ENCODE assay signal across 8 mouse cellular contexts in the genomic region with DNA sequence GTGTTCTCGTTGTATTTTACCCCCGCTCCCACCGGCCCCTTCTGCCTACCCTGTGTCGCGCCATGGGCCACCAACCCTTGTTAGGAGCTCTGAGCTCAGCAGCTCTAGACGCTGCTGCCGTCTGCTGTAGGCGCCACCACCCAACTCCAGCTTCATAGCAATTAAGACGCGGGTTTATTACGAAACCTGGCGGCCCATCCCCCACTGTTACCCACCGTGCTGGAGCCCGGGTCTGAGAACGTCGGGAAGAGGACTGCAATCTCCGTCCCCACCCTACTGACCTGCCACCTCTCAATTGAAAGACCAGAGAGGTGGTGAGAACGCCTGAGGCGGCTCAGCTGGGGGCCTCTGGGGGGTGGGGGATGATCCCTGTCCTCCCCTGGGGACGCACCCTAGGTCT. TPM values are rescaled to one million over a fixed set of nuclear protein-coding genes. Genes with fewer than 3 reads are reported as not detected.
DNase-seq lines count a peak whose midpoint lies in the region; ATAC-seq and TF ChIP-seq lines count a peak whose summit lies in the region.

No protein-coding gene starts in this region.

- peaks cover 9% of the 10 kb centered on the region for H3K79me3 ChIP-seq in C2C12 (ENCODE audit: low read depth)

- no peak for ATAC-seq in embryonic facial prominence, embryonic 13.5 days (ENCODE audit: insufficient number of reproducible peaks, insufficient read depth, low FRiP score, low TSS enrichment, low read depth)
- ATAC-seq in intestine, embryonic 14.5 days (replicated peaks; ENCODE audit: low FRiP score, low TSS enrichment, low read depth): no peak
- ATAC-seq in midbrain, embryonic 13.5 days: no peak

- WGBS in heart, adult 2 months: 10% methylated on average over 20 of the region's 20 CpGs
- WGBS in embryonic facial prominence, embryonic 13.5 days: 1% methylated on average over 20 of the region's 20 CpGs
- WGBS in intestine, embryonic 14.5 days: 2% methylated on average over 20 of the region's 20 CpGs
- under 1% methylated on average over 20 of the region's 20 CpGs for WGBS in midbrain, embryonic 13.5 days

- H3K9me3 ChIP-seq in embryonic facial prominence, embryonic 13.5 days: no peaks in the 10 kb centered on the region
- H3K9me3 ChIP-seq in intestine, embryonic 14.5 days (ENCODE audit: control insufficient read depth, low read length): no peaks in the 10 kb centered on the region
- H3K9me3 ChIP-seq in midbrain, embryonic 13.5 days: no peaks in the 10 kb centered on the region

- peaks cover 15% of the 10 kb centered on the region for H3K4me1 ChIP-seq in heart, adult 2 months (ENCODE audit: control insufficient read depth, insufficient read depth, low read length)
- peaks cover 75% of the 10 kb centered on the region for H3K4me1 ChIP-seq in embryonic facial prominence, embryonic 13.5 days
- H3K4me1 ChIP-seq in intestine, embryonic 14.5 days (replicated peaks; ENCODE audit: control insufficient read depth, insufficient read depth, low read length): peaks cover 62% of the 10 kb centered on the region
- peaks cover 68% of the 10 kb centered on the region for H3K4me1 ChIP-seq in midbrain, embryonic 13.5 days (replicated peaks)

- H3K4me2 ChIP-seq in embryonic facial prominence, embryonic 13.5 days: peak overlapping the region; percentile 91
- H3K4me2 ChIP-seq in intestine, embryonic 14.5 days (ENCODE audit: low read length): peak overlapping the region; percentile 79
- H3K4me2 ChIP-seq in midbrain, embryonic 13.5 days (replicated peaks): peak overlapping the region; percentile 79

- no peak overlapping the region; the same call in 1 of the 2 replicates for H3K27ac ChIP-seq in heart, adult 2 months
- H3K27ac ChIP-seq in embryonic facial prominence, embryonic 13.5 days: peak overlapping the region; percentile 34
- no peak overlapping the region for H3K27ac ChIP-seq in intestine, embryonic 14.5 days (ENCODE audit: low read depth)
- H3K27ac ChIP-seq in midbrain, embryonic 13.5 days: no peak overlapping the region

- H3K27me3 ChIP-seq in heart, adult 2 months (ENCODE audit: control insufficient read depth, insufficient read depth, low read length): no peaks in the 10 kb centered on the region; the same call in 1 of the 2 replicates
- no peaks in the 10 kb centered on the region for H3K27me3 ChIP-seq in C2C12 (ENCODE audit: control insufficient read depth, insufficient read depth, insufficient read length)
- H3K27me3 ChIP-seq in embryonic facial prominence, embryonic 13.5 days: peaks cover 46% of the 10 kb centered on the region
- peaks cover 39% of the 10 kb centered on the region for H3K27me3 ChIP-seq in intestine, embryonic 14.5 days (replicated peaks; ENCODE audit: control insufficient read depth, insufficient read depth, low read length)
- peaks cover 69% of the 10 kb centered on the region for H3K27me3 ChIP-seq in midbrain, embryonic 13.5 days

- TF ChIP-seq POLR2A in heart, adult 2 months (IDR thresholded peaks at IDR 0.05; ENCODE audit: insufficient read depth, low read depth, low read length): no peak

- TF ChIP-seq EP300 in heart, adult 2 months (IDR thresholded peaks at IDR 0.05; ENCODE audit: insufficient read depth, low read depth, low read length): no peak

- H3K9ac ChIP-seq in heart, adult 2 months (ENCODE audit: low read depth, low read length): peak overlapping the region; percentile 1; the same call in 1 of the 2 replicates
- H3K9ac ChIP-seq in embryonic facial prominence, embryonic 13.5 days: peak overlapping the region; percentile 80
- H3K9ac ChIP-seq in intestine, embryonic 14.5 days (ENCODE audit: low read length): 0 out of 2 replicates have a peak overlapping the region, but pooled peaks have one; percentile 27
- no peak overlapping the region for H3K9ac ChIP-seq in midbrain, embryonic 13.5 days (replicated peaks)

- no peaks in the 10 kb centered on the region for H3K36me3 ChIP-seq in heart, adult 2 months (ENCODE audit: control insufficient read depth, insufficient read depth, low read length)
- peaks cover 6% of the 10 kb centered on the region for H3K36me3 ChIP-seq in C2C12 (ENCODE audit: control insufficient read depth, insufficient read depth)
- H3K36me3 ChIP-seq in embryonic facial prominence, embryonic 13.5 days: no peaks in the 10 kb centered on the region
- no peaks in the 10 kb centered on the region for H3K36me3 ChIP-seq in intestine, embryonic 14.5 days (ENCODE audit: control insufficient read depth, insufficient read depth, low read length)
- H3K36me3 ChIP-seq in midbrain, embryonic 13.5 days: no peaks in the 10 kb centered on the region

- intact Hi-C loops in heart, adult 2 months (cut with DNase I): no loop called here
- intact Hi-C loops in gastrocnemius, postnatal 14 days (cut with DNase I; ENCODE audit: low total_unique reads): no loop called here

- TF ChIP-seq CTCF in heart, adult 2 months (IDR thresholded peaks at IDR 0.05): no peak
- TF ChIP-seq CTCF in C2C12 (IDR thresholded peaks at IDR 0.05; ENCODE audit: control insufficient read depth, insufficient read depth, insufficient read length): no peak

- H3ac ChIP-seq in C2C12 (ENCODE audit: control insufficient read depth, insufficient read length, low read depth): peak overlapping the region; percentile 3

- DNase-seq in heart, adult 2 months: peak; percentile 45 to 58
- no peak for DNase-seq in heart, adult 8-10 months (ENCODE audit: low spot score)
- peak; percentile 75 for DNase-seq in intestine, embryonic 14.5 days (ENCODE audit: low spot score)
- DNase-seq in frontal cortex, adult 2 months (ENCODE audit: extremely low spot score in 1 of 2, low spot score in 1 of 2): no peak
- DNase-seq in gastrocnemius, postnatal 14 days: no peak

- peak overlapping the region; percentile 37 for H3K4me3 ChIP-seq in heart, adult 2 months
- peak overlapping the region; percentile 28 for H3K4me3 ChIP-seq in C2C12 (ENCODE audit: insufficient read depth, poor library complexity, severe bottlenecking)
- peak overlapping the region; percentile 62 for H3K4me3 ChIP-seq in embryonic facial prominence, embryonic 13.5 days
- peak overlapping the region; percentile 64 for H3K4me3 ChIP-seq in intestine, embryonic 14.5 days (ENCODE audit: low read depth, low read length)
- peak overlapping the region; percentile 42 for H3K4me3 ChIP-seq in midbrain, embryonic 13.5 days (replicated peaks)

- no peaks in the 10 kb centered on the region for H3K79me2 ChIP-seq in heart, adult 2 months (replicated peaks; ENCODE audit: control insufficient read depth, insufficient read depth, low read length)
- peaks cover 19% of the 10 kb centered on the region for H3K79me2 ChIP-seq in C2C12 (ENCODE audit: control insufficient read depth, insufficient read depth)

TF ChIP-seq in C2C12, 6 proteins besides CTCF, POLR2A, EP300 and RAD21:
- TF ChIP-seq CEBPB (IDR thresholded peaks at IDR 0.05; ENCODE audit: low read depth): peak; percentile 55
- TF ChIP-seq MYOG (IDR thresholded peaks at IDR 0.05; ENCODE audit: control insufficient read depth, extremely low read depth, insufficient read length): no peak
- no peak for TF ChIP-seq USF1 (IDR thresholded peaks at IDR 0.05; ENCODE audit: low read depth)
- no peak for TF ChIP-seq FOSL1 (IDR thresholded peaks at IDR 0.05; ENCODE audit: insufficient read depth, low read length, poor library complexity, severe bottlenecking)
TF ChIP-seq in C2C12: peak in this region for 1.

RNA-seq across cellular contexts. Expression of gene Gadd45b, which starts 2.3 kb away (rescaled TPM):
- 10 to 100 TPM; 10.9 to 13.9 TPM for total RNA-seq in heart, adult 2 months (2021)
- polyA plus RNA-seq in heart, adult 2 months (2012; rRNA removed): 10.0 and 10.1 TPM in 2 replicates
- total RNA-seq in heart, adult 8-10 months (2022): 10 to 100 TPM in 2 of 4 experiments, 1 to 10 TPM in 2; 5.0 to 18.1 (median 12.0) TPM
- 37.2 TPM for polyA plus RNA-seq in C2C12 (2012; fragmentation: generic; extraction: Trizol)
- 29.0 and 29.9 TPM in 2 replicates for polyA plus RNA-seq in embryonic facial prominence, embryonic 13.5 days (2015; fragmentation: Nextera tagmentation; extraction: Ambion mirVana)
- polyA plus RNA-seq in intestine, embryonic 14.5 days (2014; fragmentation: Nextera tagmentation; extraction: Ambion mirVana): 18.2 and 21.2 TPM in 2 replicates
- 4.0 and 4.9 TPM in 2 replicates for polyA plus RNA-seq in midbrain, embryonic 13.5 days (2015; fragmentation: Nextera tagmentation; extraction: Ambion mirVana)
- 20.7 and 26.0 TPM in 2 replicates for polyA plus RNA-seq in frontal cortex, adult 2 months (2012; rRNA removed)
- total RNA-seq in gastrocnemius, postnatal 14 days (2021): 10 to 100 TPM; 21.5 to 28.7 TPM

RNA-seq across cellular contexts. Expression of gene Lmnb2, which starts 14.2 kb away (rescaled TPM):
- total RNA-seq in heart, adult 2 months (2021): 1 to 10 TPM; 3.6 to 5.4 TPM
- polyA plus RNA-seq in heart, adult 2 months (2012; rRNA removed): 5.4 and 7.4 TPM in 2 replicates
- 1 to 10 TPM; 3.5 to 6.3 (median 4.8) TPM for total RNA-seq in heart, adult 8-10 months (2022)
- polyA plus RNA-seq in C2C12 (2012; fragmentation: generic; extraction: Trizol): 66.4 TPM
- 51.5 and 63.4 TPM in 2 replicates for polyA plus RNA-seq in embryonic facial prominence, embryonic 13.5 days (2015; fragmentation: Nextera tagmentation; extraction: Ambion mirVana)
- polyA plus RNA-seq in intestine, embryonic 14.5 days (2014; fragmentation: Nextera tagmentation; extraction: Ambion mirVana): 15.5 and 18.3 TPM in 2 replicates
- polyA plus RNA-seq in midbrain, embryonic 13.5 days (2015; fragmentation: Nextera tagmentation; extraction: Ambion mirVana): 46.9 and 48.2 TPM in 2 replicates
- polyA plus RNA-seq in frontal cortex, adult 2 months (2012; rRNA removed): 24.3 and 25.9 TPM in 2 replicates
- total RNA-seq in gastrocnemius, postnatal 14 days (2021): 10 to 100 TPM in 1 of 2 experiments, 1 to 10 TPM in 1; 9.4 to 14.3 TPM

RNA-seq across cellular contexts. Expression of gene Timm13, which starts 31.4 kb away (rescaled TPM):
- 100 to 1,000 TPM; 126 to 133 TPM for total RNA-seq in heart, adult 2 months (2021)
- 151 and 188 TPM in 2 replicates for polyA plus RNA-seq in heart, adult 2 months (2012; rRNA removed)
- total RNA-seq in heart, adult 8-10 months (2022): 100 to 1,000 TPM; 117 to 135 (median 123) TPM
- polyA plus RNA-seq in C2C12 (2012; fragmentation: generic; extraction: Trizol): 263 TPM
- 317 and 358 TPM in 2 replicates for polyA plus RNA-seq in embryonic facial prominence, embryonic 13.5 days (2015; fragmentation: Nextera tagmentation; extraction: Ambion mirVana)
- polyA plus RNA-seq in intestine, embryonic 14.5 days (2014; fragmentation: Nextera tagmentation; extraction: Ambion mirVana): 392 and 393 TPM in 2 replicates
- polyA plus RNA-seq in midbrain, embryonic 13.5 days (2015; fragmentation: Nextera tagmentation; extraction: Ambion mirVana): 331 TPM in 2 replicates
- polyA plus RNA-seq in frontal cortex, adult 2 months (2012; rRNA removed): 192 and 231 TPM in 2 replicates
- 100 to 1,000 TPM; 114 to 125 TPM for total RNA-seq in gastrocnemius, postnatal 14 days (2021)

Comparison
In these comparisons a context has a peak if more than half of its experiments do, and no peak if none do; other contexts are left out.
1. DNase-seq: peak in heart, adult 2 months (2 of 2) and intestine, embryonic 14.5 days (single experiment); none in heart, adult 8-10 months (single experiment), frontal cortex, adult 2 months (0 of 2) and gastrocnemius, postnatal 14 days (single experiment).
2. Peak in every context shown above with its lines, with median percentiles within 50 percentile points of each other: H3K4me3 ChIP-seq and H3K4me2 ChIP-seq.